Mouse (Mus musculus) heart, embryonic 12.5 days (tissue): ENCODE data around the gene Myg1. TPM values are rescaled to one million over a fixed set of nuclear protein-coding genes. Genes with fewer than 3 reads are reported as not detected.
A peak's percentile ranks its signal among the peaks of the same experiment; 100 is the strongest.
"Not testable (repeated sequence)": the region's sequence is repeated elsewhere in the genome, so short reads cannot be mapped to it uniquely, and the experiment has no call there.

ENCODE experiments used
- ATAC-seq: fragments of 200-750 bp; cut with Nextera tagmentation; 2 replicates; pipeline ENCODE4 v1.8.0; 2017; ENCODE audit warnings: moderate TSS enrichment, moderate library complexity; ENCODE audit not compliant: insufficient number of reproducible peaks, low FRiP score
- H3K27ac ChIP-seq: fragments of 300-500 bp; sonication (generic); 2 replicates; pipeline ENCODE4 v1.5.1; 2016; ENCODE audit warnings: mild to moderate bottlenecking, moderate library complexity; ENCODE audit not compliant: poor library complexity, severe bottlenecking
- H3K27me3 ChIP-seq: fragments of 300-500 bp; sonication (generic); replicated peaks from 2 replicates; pipeline ENCODE4 v1.6.1; 2016; ENCODE audit warnings: mild to moderate bottlenecking, moderate library complexity
- H3K36me3 ChIP-seq: fragments of 300-500 bp; sonication (generic); 2 replicates; pipeline ENCODE4 v1.6.1; 2016; ENCODE audit warnings: mild to moderate bottlenecking, moderate library complexity
- H3K4me1 ChIP-seq: fragments of 300-500 bp; sonication (generic); replicated peaks from 2 replicates; pipeline ENCODE4 v1.6.1; 2016; ENCODE audit warnings: mild to moderate bottlenecking
- H3K4me2 ChIP-seq: fragments of 300-500 bp; sonication (generic); 2 replicates; pipeline ENCODE4 v1.6.1; 2016; ENCODE audit warnings: mild to moderate bottlenecking, moderate library complexity
- H3K4me3 ChIP-seq: fragments of 300-500 bp; sonication (generic); 2 replicates; pipeline ENCODE4 v1.5.1; 2016; ENCODE audit warnings: mild to moderate bottlenecking
- H3K9ac ChIP-seq: fragments of 300-500 bp; sonication (generic); 2 replicates; pipeline ENCODE4 v1.6.1; 2016; ENCODE audit warnings: mild to moderate bottlenecking, moderate library complexity
- H3K9me3 ChIP-seq: fragments of 300-500 bp; sonication (generic); replicated peaks from 2 replicates; pipeline ENCODE4 v1.6.1; 2016; ENCODE audit warnings: mild to moderate bottlenecking, moderate library complexity
- WGBS: fragments of 180-500 bp; shearing (Covaris S2); methylation state at CpG from one replicate; pipeline ENCODE4 v1.1.7; 2016; 5-methylcytosine and 5-hydroxymethylcytosine counted together
- polyA plus RNA-seq: library from polyadenylated mRNA; unstranded; fragments of >200 nt; fragmentation: Nextera tagmentation; extraction: Ambion mirVana; gene quantifications from 2 replicates; pipeline ENCODE4 v1.2.1, GENCODE M21; 2016

The Myg1 gene
- polyA plus RNA-seq, 1 experiment from 2014 or later = 58.8 TPM

GRCm38 (mm10) chr15:102315292-102315691 lies 16.2 kb upstream of the Myg1 start:
- ATAC-seq = no peak
- no peak overlapping the region for H3K4me3 ChIP-seq
- no peaks in the 10 kb centered on the region for H3K9me3 ChIP-seq
- H3K4me1 ChIP-seq = 0 out of 2 replicates have a peak, but pooled peaks cover 2% of the 10 kb centered on the region
- no peak overlapping the region for H3K4me2 ChIP-seq
- peaks cover 86% of the 10 kb centered on the region for H3K36me3 ChIP-seq
- H3K9ac ChIP-seq = 0 out of 2 replicates have a peak overlapping the region, but pooled peaks have one; percentile 6
- no peaks in the 10 kb centered on the region for H3K27me3 ChIP-seq
- H3K27ac ChIP-seq = no peak overlapping the region
- 86% methylated on average over 8 of the region's 8 CpGs for WGBS

GRCm38 (mm10) chr15:102316263-102316662 lies 15.2 kb upstream of the Myg1 start:
- Histone ChIP-seq H3K4me3 (no peak overlapping the region), H3K4me2 (no peak overlapping the region), H3K9ac (no peak overlapping the region), H3K27ac (no peak overlapping the region), H3K36me3 (peaks cover 89% of the 10 kb centered on the region), H3K4me1 (no peaks in the 10 kb centered on the region), H3K9me3 (no peaks in the 10 kb centered on the region), H3K27me3 (no peaks in the 10 kb centered on the region)
- ATAC-seq = no peak
- 78% methylated on average over 6 of the region's 6 CpGs for WGBS

- Histone ChIP-seq H3K27me3 (no peaks in the 10 kb centered on the region), H3K36me3 (peaks cover 62% of the 10 kb centered on the region), H3K4me3 (no peak overlapping the region; the same call in 1 of the 2 replicates), H3K4me2 (peak overlapping the region; percentile 74), H3K4me1 (peaks cover 13% of the 10 kb centered on the region), H3K9me3 (no peaks in the 10 kb centered on the region), H3K27ac (no peak overlapping the region), H3K9ac (no peak overlapping the region)
- ATAC-seq = no peak
- WGBS = 75% methylated on average over 12 of the region's 12 CpGs
Observed at GRCm38 (mm10) chr15:102324654-102325473, 6.6 kb upstream of the Myg1 start.

GRCm38 (mm10) chr15:102326022-102326576 lies 5.4 kb upstream of the Myg1 start, which contains the start of gene Pfdn5:
TSS of gene Pfdn5 (plus strand) at chr15:102326116.
- Histone ChIP-seq H3K9me3 (no peaks in the 10 kb centered on the region), H3K27me3 (no peaks in the 10 kb centered on the region), H3K27ac (peak within 1 kb of the TSS; percentile 59), H3K9ac (peak within 1 kb of the TSS; percentile 92), H3K4me3 (peak within 1 kb of the TSS; percentile 94), H3K4me2 (peak within 1 kb of the TSS; percentile 74), H3K4me1 (peaks cover 14% of the 10 kb centered on the region), H3K36me3 (peaks cover 60% of the 10 kb centered on the region)
- ATAC-seq = peak; percentile 92
- WGBS = under 1% methylated on average over 40 of the region's 40 CpGs

- Histone ChIP-seq H3K36me3 (peaks cover 52% of the 10 kb centered on the region), H3K27me3 (no peaks in the 10 kb centered on the region), H3K9me3 (no peaks in the 10 kb centered on the region), H3K4me1 (peaks cover 18% of the 10 kb centered on the region), H3K9ac (peak overlapping the region; percentile 92), H3K27ac (no peak overlapping the region), H3K4me3 (peak overlapping the region; percentile 94), H3K4me2 (peak overlapping the region; percentile 74)
- ATAC-seq = no peak
- WGBS = 52% methylated on average over 8 of the region's 8 CpGs
Observed at GRCm38 (mm10) chr15:102326892-102327291, 4.6 kb upstream of the Myg1 start.

- peaks cover 19% of the 10 kb centered on the region for H3K4me1 ChIP-seq
- H3K9ac ChIP-seq = no peak overlapping the region
- no peaks in the 10 kb centered on the region for H3K9me3 ChIP-seq
- no peak overlapping the region for H3K27ac ChIP-seq
- no peaks in the 10 kb centered on the region for H3K27me3 ChIP-seq
- no peak overlapping the region for H3K4me3 ChIP-seq
- WGBS = 85% methylated on average over 8 of the region's 8 CpGs
- no peak for ATAC-seq
- H3K36me3 ChIP-seq = peaks cover 73% of the 10 kb centered on the region
- no peak overlapping the region for H3K4me2 ChIP-seq
Observed at GRCm38 (mm10) chr15:102335254-102335653, 3.7 kb downstream of the Myg1 start.

- H3K9ac ChIP-seq, H3K4me3 ChIP-seq, H3K27ac ChIP-seq, H3K27me3 ChIP-seq, H3K4me2 ChIP-seq, ATAC-seq, H3K9me3 ChIP-seq: not testable (repeated sequence)
- WGBS = 91% methylated on average over 5 of the region's 5 CpGs
- peaks cover 70% of the 10 kb centered on the region for H3K36me3 ChIP-seq
- peaks cover 19% of the 10 kb centered on the region for H3K4me1 ChIP-seq
Observed at GRCm38 (mm10) chr15:102335925-102336324, 4.4 kb downstream of the Myg1 start.

GRCm38 (mm10) chr15:102336946-102337345 lies 5.4 kb downstream of the Myg1 start:
- Histone ChIP-seq H3K9me3 (no peaks in the 10 kb centered on the region), H3K36me3 (peaks cover 70% of the 10 kb centered on the region), H3K27ac (no peak overlapping the region), H3K4me3 (no peak overlapping the region), H3K27me3 (no peaks in the 10 kb centered on the region), H3K4me1 (peaks cover 13% of the 10 kb centered on the region), H3K4me2 (no peak overlapping the region), H3K9ac (no peak overlapping the region)
- ATAC-seq = no peak
- 80% methylated on average over 4 of the region's 4 CpGs for WGBS

GRCm38 (mm10) chr15:102339612-102340011 lies 8.1 kb downstream of the Myg1 start:
- no peaks in the 10 kb centered on the region for H3K4me1 ChIP-seq
- no peaks in the 10 kb centered on the region for H3K27me3 ChIP-seq
- H3K36me3 ChIP-seq = peaks cover 65% of the 10 kb centered on the region
- no peak overlapping the region for H3K9ac ChIP-seq
- H3K4me2 ChIP-seq = no peak overlapping the region
- H3K27ac ChIP-seq = no peak overlapping the region
- ATAC-seq = no peak
- no peaks in the 10 kb centered on the region for H3K9me3 ChIP-seq
- 52% methylated on average over 5 of the region's 5 CpGs for WGBS
- no peak overlapping the region for H3K4me3 ChIP-seq

GRCm38 (mm10) chr15:102341580-102341979 lies 10.1 kb downstream of the Myg1 start:
- no peak for ATAC-seq
- Histone ChIP-seq H3K27ac (no peak overlapping the region), H3K36me3 (peaks cover 71% of the 10 kb centered on the region), H3K9me3 (no peaks in the 10 kb centered on the region), H3K27me3 (no peaks in the 10 kb centered on the region), H3K4me3 (no peak overlapping the region), H3K4me2 (no peak overlapping the region), H3K9ac (no peak overlapping the region), H3K4me1 (no peaks in the 10 kb centered on the region)
- 13% methylated on average over 1 of the region's 1 CpGs for WGBS

- Histone ChIP-seq H3K27ac (no peak overlapping the region), H3K27me3 (no peaks in the 10 kb centered on the region), H3K4me1 (no peaks in the 10 kb centered on the region; the same call in 1 of the 2 replicates), H3K4me3 (no peak overlapping the region), H3K9me3 (no peaks in the 10 kb centered on the region), H3K9ac (no peak overlapping the region), H3K36me3 (peaks cover 56% of the 10 kb centered on the region), H3K4me2 (no peak overlapping the region)
- WGBS = 91% methylated on average over 3 of the region's 3 CpGs
- no peak for ATAC-seq
Observed at GRCm38 (mm10) chr15:102344490-102344889, 13.0 kb downstream of the Myg1 start.
